Mouse (Mus musculus) adrenal gland, adult 18-20 months (tissue): Measurements from ENCODE around the gene Arrdc1. TPM values are rescaled to one million over a fixed set of nuclear protein-coding genes. Genes with fewer than 3 reads are reported as not detected.

Experiments used
- DNase-seq, 2 experiments: peaks; one replicate each; pipeline ENCODE4 v3.0.0; 2021 to 2022; ENCODE audit warnings: low spot score in 2 of 2
- total RNA-seq, 2 experiments: library from RNA; stranded (reverse); gene quantifications; 1 replicate in 1 of 2; 2 replicates in 1 of 2; pipeline ENCODE4 v1.2.3; 2021

Arrdc1 gene
- total RNA-seq, 2 experiments from 2014 or later = 9.2 to 9.9 TPM

- no peak for DNase-seq
Observed at GRCm38 (mm10) chr2:24926345-24926964, 8.6 kb downstream of the Arrdc1 start.

- no peak for DNase-seq
Observed at GRCm38 (mm10) chr2:24925284-24925683, 9.8 kb downstream of the Arrdc1 start.

GRCm38 (mm10) chr2:24923561-24923960, 11.5 kb downstream of the Arrdc1 start:
- peak in 1 of 2 experiments; percentile 32 for DNase-seq

- no peak for DNase-seq
Observed at GRCm38 (mm10) chr2:24919839-24920175, 15.2 kb downstream of the Arrdc1 start.

GRCm38 (mm10) chr2:24918930-24919838, 15.9 kb downstream of the Arrdc1 start, which contains the start of gene Ehmt1:
Ehmt1 (minus strand) TSS chr2:24919614.
- DNase-seq = peak; percentile 96 to 97

- DNase-seq = no peak
Observed at GRCm38 (mm10) chr2:24914762-24915161, 20.3 kb downstream of the Arrdc1 start.

GRCm38 (mm10) chr2:24912589-24912988, 22.5 kb downstream of the Arrdc1 start:
- no peak for DNase-seq

GRCm38 (mm10) chr2:24912189-24912588, 22.9 kb downstream of the Arrdc1 start:
- DNase-seq = no peak

GRCm38 (mm10) chr2:24910481-24910880, 24.6 kb downstream of the Arrdc1 start:
- no peak for DNase-seq

GRCm38 (mm10) chr2:24905653-24906155, 29.3 kb downstream of the Arrdc1 start:
- no peak for DNase-seq

- DNase-seq = no peak
Observed at GRCm38 (mm10) chr2:24904823-24905652, 30.0 kb downstream of the Arrdc1 start.

GRCm38 (mm10) chr2:24902999-24903398, 32.1 kb downstream of the Arrdc1 start:
- no peak for DNase-seq

GRCm38 (mm10) chr2:24901055-24901454, 34.0 kb downstream of the Arrdc1 start:
- DNase-seq = no peak

GRCm38 (mm10) chr2:24899292-24899691, 35.8 kb downstream of the Arrdc1 start:
- no peak for DNase-seq

- no peak for DNase-seq
Observed at GRCm38 (mm10) chr2:24896761-24897160, 38.3 kb downstream of the Arrdc1 start.

GRCm38 (mm10) chr2:24894211-24894610, 40.8 kb downstream of the Arrdc1 start:
- DNase-seq = no peak

GRCm38 (mm10) chr2:24892318-24892717, 42.7 kb downstream of the Arrdc1 start:
- no peak for DNase-seq

GRCm38 (mm10) chr2:24890541-24891447, 44.3 kb downstream of the Arrdc1 start:
- no peak for DNase-seq

- DNase-seq = no peak
Observed at GRCm38 (mm10) chr2:24888895-24889294, 46.2 kb downstream of the Arrdc1 start.

GRCm38 (mm10) chr2:24880686-24881085, 54.4 kb downstream of the Arrdc1 start:
- no peak for DNase-seq
